Mouse (Mus musculus) heart, postnatal 0 days (tissue): ENCODE results near the gene Pik3c2g.

Experiments used
- CTCF ChIP-seq: IDR thresholded peaks from 2 replicates; pipeline ENCODE4 v1.5.1; 2016; ENCODE audit warnings: antibody characterized with exemption, control low read depth, low read depth
- EP300 ChIP-seq: IDR thresholded peaks from 2 replicates; pipeline ENCODE4 v1.6.1; 2016; ENCODE audit warnings: antibody characterized with exemption, low read depth

DNA sequence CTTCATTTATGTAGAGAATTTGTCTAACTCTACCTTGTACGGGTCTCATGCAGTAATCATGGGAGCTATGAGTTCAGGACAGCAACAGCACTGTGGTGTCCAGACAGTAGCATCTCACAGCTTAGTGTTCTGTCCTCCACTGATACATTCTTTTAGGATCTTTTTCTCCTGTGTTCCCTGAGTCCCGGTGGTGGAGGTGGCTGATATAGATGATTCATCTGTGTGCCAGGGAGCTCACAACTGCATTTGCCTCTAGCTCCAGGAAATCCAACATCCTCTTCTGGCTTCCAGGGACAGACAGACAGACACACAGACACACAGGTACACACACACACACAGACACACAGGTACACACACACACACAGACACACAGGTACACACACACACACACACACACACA is 163.6 kb downstream of the Pik3c2g start:
- TF ChIP-seq CTCF (no peak), EP300 (no peak)
